Mouse (Mus musculus) liver, embryonic 14.5 days (tissue): Measurements from ENCODE around the gene Pten. TPM values are rescaled to one million over a fixed set of nuclear protein-coding genes. Genes with fewer than 3 reads are reported as not detected.
"Not testable (repeated sequence)": the region's sequence is repeated elsewhere in the genome, so short reads cannot be mapped to it uniquely, and the experiment has no call there.

Experiments used
- ATAC-seq: fragments of 200-750 bp; cut with Nextera tagmentation; 2 replicates; pipeline ENCODE4 v1.8.0; 2017; ENCODE audit warnings: moderate number of reproducible peaks, mild to moderate bottlenecking, moderate library complexity; ENCODE audit not compliant: insufficient read depth
- DNase-seq, 3 experiments: peaks; one replicate each; pipeline ENCODE4 v3.0.0-alpha.2; 2012 to 2013; ENCODE audit warnings: low read depth in 3 of 3, low spot score in 3 of 3
- H3K27ac ChIP-seq: fragments of 300-500 bp; sonication (generic); 2 replicates; pipeline ENCODE4 v1.5.1; 2014; ENCODE audit warnings: moderate library complexity, mild to moderate bottlenecking, control low read depth, inconsistent platforms
- H3K27me3 ChIP-seq: fragments of 300-500 bp; sonication (generic); 2 replicates; pipeline ENCODE4 v1.6.1; 2014; ENCODE audit warnings: mild to moderate bottlenecking, low read length, moderate library complexity; ENCODE audit not compliant: control insufficient read depth, insufficient read depth
- H3K36me3 ChIP-seq: fragments of 300-500 bp; sonication (generic); replicated peaks from 2 replicates; pipeline ENCODE4 v1.6.1; 2014; ENCODE audit warnings: low read depth; ENCODE audit not compliant: control insufficient read depth, insufficient read depth
- H3K4me1 ChIP-seq, 2 experiments: fragments of 200-500 bp in 1 of 2; fragments of 300-500 bp in 1 of 2; sonication (generic) in 1 of 2; replicated peaks; 2 replicates each; pipeline ENCODE4 v1.6.1; 2012 to 2014; ENCODE audit warnings: antibody characterized with exemption in 1 of 2, inconsistent platforms in 1 of 2, low read length in 1 of 2; ENCODE audit not compliant: control insufficient read depth in 2 of 2, insufficient read depth in 2 of 2
- H3K4me2 ChIP-seq: fragments of 300-500 bp; sonication (generic); 2 replicates; pipeline ENCODE4 v1.6.1; 2014; ENCODE audit warnings: low read depth, mild to moderate bottlenecking, control low read depth, moderate library complexity
- H3K4me3 ChIP-seq, 2 experiments: fragments of 200-500 bp in 1 of 2; fragments of 300-500 bp in 1 of 2; sonication (generic) in 1 of 2; 2 replicates each; pipeline ENCODE4 v1.5.1; 2012 to 2014; ENCODE audit warnings: low read depth in 2 of 2, low read length in 2 of 2, mild to moderate bottlenecking in 2 of 2, control low read depth in 1 of 2, inconsistent platforms in 1 of 2, moderate library complexity in 1 of 2; ENCODE audit not compliant: insufficient read depth in 1 of 2
- H3K9ac ChIP-seq: fragments of 300-500 bp; sonication (generic); replicated peaks from 2 replicates; pipeline ENCODE4 v1.6.1; 2014; ENCODE audit warnings: mild to moderate bottlenecking, control low read depth, moderate library complexity
- H3K9me3 ChIP-seq: fragments of 300-500 bp; sonication (generic); 2 replicates; pipeline ENCODE4 v1.6.1; 2016; ENCODE audit warnings: low read length, mixed read lengths; ENCODE audit not compliant: control insufficient read depth
- CTCF ChIP-seq: IDR thresholded peaks from 2 replicates; pipeline ENCODE4 v1.5.1; 2016; ENCODE audit warnings: antibody characterized with exemption, low read depth, control low read depth
- EP300 ChIP-seq: IDR thresholded peaks from 2 replicates; pipeline ENCODE4 v1.6.1; 2016; ENCODE audit warnings: antibody characterized with exemption, low read depth
- WGBS: fragments of 180-500 bp; shearing (Covaris S2); extraction: QIAGEN DNeasy Blood & Tissue Kit; methylation state at CpG from one replicate; pipeline ENCODE4 v1.1.7; 2014; ENCODE audit not compliant: insufficient replicate concordance; 5-methylcytosine and 5-hydroxymethylcytosine counted together
- polyA plus RNA-seq, 2 experiments: library from polyadenylated mRNA; depleted of rRNA in 1 of 2; stranded (reverse) in 1 of 2; unstranded in 1 of 2; fragments of >200 nt; fragmentation: Nextera tagmentation in 1 of 2; extraction: Ambion mirVana in 1 of 2; gene quantifications; 2 replicates each; pipeline versions ENCODE4 v1.2.1 to v1.2.3; 2012 to 2014

The Pten gene
- polyA plus RNA-seq, 2 experiments = 3.5 to 4.3 TPM

GRCm38 (mm10) chr19:32761162-32761561, 3.9 kb downstream of the Pten start:
- WGBS = 69% methylated on average over 4 of the region's 4 CpGs
- H3K27me3 ChIP-seq = no peaks in the 10 kb centered on the region
- DNase-seq = no peak
- H3K9ac ChIP-seq = no peak overlapping the region
- TF ChIP-seq CTCF (no peak), EP300 (no peak)
- ATAC-seq = no peak
- no peak overlapping the region; the same call in 1 of the 2 replicates for H3K4me2 ChIP-seq
- no peak overlapping the region for H3K4me3 ChIP-seq
- H3K9me3 ChIP-seq = no peaks in the 10 kb centered on the region
- peaks cover 8 to 9% of the 10 kb centered on the region in 2 experiments; a peak in 3 of 4 replicates for H3K4me1 ChIP-seq
- H3K27ac ChIP-seq = no peak overlapping the region
- no peaks in the 10 kb centered on the region for H3K36me3 ChIP-seq

DNA sequence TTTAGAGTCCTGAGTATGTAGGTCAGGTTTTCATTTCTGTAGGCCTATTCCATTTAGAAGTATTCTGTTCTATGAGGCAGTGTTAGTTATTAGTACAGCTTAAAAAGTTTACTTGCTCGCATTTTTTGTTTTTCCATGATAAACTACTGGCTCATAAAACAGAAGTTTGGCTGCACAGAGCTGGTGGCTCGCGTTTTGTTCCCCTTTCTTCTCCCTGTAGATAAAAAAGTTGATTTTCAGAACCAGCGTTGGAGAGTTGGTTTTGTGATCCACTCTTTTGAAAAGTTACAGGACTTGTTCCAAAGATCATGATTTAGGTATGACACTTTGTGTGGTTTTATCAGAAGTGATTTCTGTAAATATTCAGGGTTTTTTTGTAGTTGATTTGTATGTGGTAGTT, 5.2 kb downstream of the Pten start:
- H3K36me3 ChIP-seq = no peaks in the 10 kb centered on the region
- H3K27me3 ChIP-seq = no peaks in the 10 kb centered on the region
- no peak for TF ChIP-seq EP300
- TF ChIP-seq CTCF = no peak
- WGBS = 24% methylated on average over 4 of the region's 4 CpGs
- ATAC-seq (no peak), DNase-seq (no peak)
- no peak overlapping the region for H3K9ac ChIP-seq
- H3K4me3 ChIP-seq = no peak overlapping the region
- H3K4me2 ChIP-seq = no peak overlapping the region
- H3K27ac ChIP-seq = no peak overlapping the region
- no peaks in the 10 kb centered on the region for H3K9me3 ChIP-seq
- peaks cover 8 to 9% of the 10 kb centered on the region in 2 experiments; a peak in 3 of 4 replicates for H3K4me1 ChIP-seq

- no peaks in the 10 kb centered on the region for H3K27me3 ChIP-seq
- H3K4me2 ChIP-seq = no peak overlapping the region
- no peaks in the 10 kb centered on the region for H3K36me3 ChIP-seq
- no peak overlapping the region for H3K9ac ChIP-seq
- 22% methylated on average over 2 of the region's 2 CpGs for WGBS
- H3K4me3 ChIP-seq = no peak overlapping the region
- H3K9me3 ChIP-seq = no peaks in the 10 kb centered on the region
- ATAC-seq = no peak
- DNase-seq = no peak
- H3K4me1 ChIP-seq = peaks cover 0 to 6% of the 10 kb centered on the region in 2 experiments; a peak in 2 of 4 replicates
- H3K27ac ChIP-seq = no peak overlapping the region
- TF ChIP-seq CTCF (no peak), EP300 (no peak)
Observed at GRCm38 (mm10) chr19:32778411-32778810, 21.1 kb downstream of the Pten start.

GRCm38 (mm10) chr19:32779131-32779530, 21.8 kb downstream of the Pten start:
- H3K27ac ChIP-seq = no peak overlapping the region
- no peaks in the 10 kb centered on the region for H3K9me3 ChIP-seq
- no peak overlapping the region for H3K9ac ChIP-seq
- H3K27me3 ChIP-seq = no peaks in the 10 kb centered on the region
- no peaks in the 10 kb centered on the region for H3K36me3 ChIP-seq
- DNase-seq = no peak
- no peak for ATAC-seq
- no peak overlapping the region for H3K4me3 ChIP-seq
- peaks cover 0 to 6% of the 10 kb centered on the region in 2 experiments; a peak in 2 of 4 replicates for H3K4me1 ChIP-seq
- WGBS = 28% methylated on average over 3 of the region's 3 CpGs
- H3K4me2 ChIP-seq = no peak overlapping the region
- TF ChIP-seq EP300 (no peak), CTCF (no peak)

DNA sequence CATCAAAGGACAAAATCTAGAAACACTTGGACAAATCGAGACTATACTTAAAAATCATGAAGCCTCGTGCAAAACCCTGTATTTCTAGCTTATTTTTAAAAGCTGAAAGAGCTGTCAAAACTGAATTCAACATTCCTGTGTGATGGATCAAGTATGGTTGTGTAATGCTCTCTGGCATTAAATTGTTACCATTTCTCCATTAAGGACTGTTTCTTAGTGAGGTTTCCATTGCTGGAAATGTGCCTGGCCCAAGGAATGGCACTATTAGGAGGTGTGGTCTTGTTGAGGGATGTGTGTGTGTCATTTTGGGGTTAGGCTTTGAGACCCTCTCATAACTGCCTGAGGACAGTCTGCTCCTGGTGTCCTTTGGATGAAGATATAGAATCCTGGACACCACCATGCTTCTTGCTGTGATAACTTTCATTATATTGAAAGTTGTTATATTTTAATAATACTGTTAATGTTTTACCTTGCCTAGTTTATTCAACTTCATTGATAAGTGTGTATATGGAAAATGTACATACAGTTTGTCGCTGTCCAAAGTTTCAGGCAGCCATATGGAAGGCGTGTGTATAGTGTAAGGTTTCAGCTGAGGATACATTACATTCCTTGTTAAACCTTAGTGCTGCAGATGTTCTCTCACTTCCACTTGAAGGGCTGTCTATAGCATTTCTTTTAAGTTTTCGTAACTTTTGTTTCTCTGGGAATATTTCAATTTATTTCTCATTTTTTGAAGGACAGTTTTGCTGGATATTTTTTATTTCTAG, 24.2 kb downstream of the Pten start:
- Histone ChIP-seq H3K36me3 (no peaks in the 10 kb centered on the region), H3K4me1 (peaks cover 0 to 6% of the 10 kb centered on the region in 2 experiments; a peak in 2 of 4 replicates), H3K9me3 (no peaks in the 10 kb centered on the region), H3K9ac (no peak overlapping the region), H3K4me2 (no peak overlapping the region), H3K27me3 (no peaks in the 10 kb centered on the region), H3K4me3 (no peak overlapping the region), H3K27ac (no peak overlapping the region)
- TF ChIP-seq CTCF (no peak), EP300 (no peak)
- DNase-seq = no peak
- ATAC-seq = no peak
- 65% methylated on average over 5 of the region's 5 CpGs for WGBS

DNA sequence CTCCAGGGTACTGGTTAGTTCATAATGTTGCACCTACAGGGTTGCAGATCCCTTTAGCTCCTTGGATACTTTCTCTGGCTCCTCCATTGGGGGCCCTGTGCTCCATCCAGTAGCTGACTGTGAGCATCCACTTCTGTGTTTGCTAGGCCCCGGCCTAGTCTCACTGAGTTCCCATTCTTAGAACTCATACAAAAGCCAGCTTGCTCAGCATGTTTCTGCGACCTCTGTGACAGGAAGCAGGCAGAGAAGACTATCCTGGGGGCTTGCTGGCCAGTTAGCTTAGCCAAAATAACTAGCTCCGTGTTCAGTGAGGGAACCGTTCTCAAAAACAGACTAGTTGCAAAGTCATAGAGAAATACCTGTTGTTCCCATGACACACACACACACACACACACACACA, 30.1 kb downstream of the Pten start:
- H3K4me3 ChIP-seq, ATAC-seq, DNase-seq, H3K9ac ChIP-seq, H3K36me3 ChIP-seq, H3K4me2 ChIP-seq, H3K27me3 ChIP-seq, H3K27ac ChIP-seq, H3K9me3 ChIP-seq: not testable (repeated sequence)
- H3K4me1 ChIP-seq = peaks cover 0 to 15% of the 10 kb centered on the region in 2 experiments; a peak in 2 of 4 replicates
- WGBS = 30% methylated on average over 4 of the region's 4 CpGs

DNA sequence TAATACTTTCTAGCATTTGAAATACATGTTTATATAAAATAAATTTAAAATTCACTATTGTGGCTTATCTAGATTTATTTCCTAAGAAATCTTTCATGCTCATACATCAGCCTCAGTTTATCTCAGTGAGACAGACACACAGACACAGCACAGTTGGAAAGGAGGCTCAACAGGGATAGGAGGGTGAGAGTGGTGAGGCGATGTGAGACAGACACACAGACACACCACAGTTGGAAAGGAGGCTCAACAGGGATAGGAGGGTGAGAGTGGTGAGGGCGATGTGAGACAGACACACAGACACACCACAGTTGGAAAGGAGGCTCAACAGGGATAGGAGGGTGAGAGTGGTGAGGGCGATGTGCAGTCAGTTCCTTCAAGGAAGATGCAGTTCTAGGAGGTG, 30.7 kb downstream of the Pten start:
- H3K27me3 ChIP-seq, ATAC-seq, H3K9me3 ChIP-seq, H3K4me2 ChIP-seq, H3K4me3 ChIP-seq, H3K27ac ChIP-seq, DNase-seq, H3K36me3 ChIP-seq, H3K9ac ChIP-seq: not testable (repeated sequence)
- peaks cover 0 to 15% of the 10 kb centered on the region in 2 experiments; a peak in 2 of 4 replicates for H3K4me1 ChIP-seq
- WGBS = 40% methylated on average over 3 of the region's 3 CpGs
